Mouse (Mus musculus): ENCODE data around the gene Ccdc151. TPM values are rescaled to one million over a fixed set of nuclear protein-coding genes. Genes with fewer than 3 reads are reported as not detected.

Gene Ccdc151
- polyA plus RNA-seq, 1 experiment from 2014 or later = 3.8 TPM

- Histone ChIP-seq H3K4me3 (no peak overlapping the region), H3K27me3 (peaks cover 63% of the 10 kb centered on the region), H3K4me1 (peaks cover 24% of the 10 kb centered on the region), H3K9ac (replicated peaks) (no peak overlapping the region), H3K9me3 (no peaks in the 10 kb centered on the region), H3K27ac (replicated peaks) (no peak overlapping the region), H3K4me2 (replicated peaks) (no peak overlapping the region), H3K36me3 (no peaks in the 10 kb centered on the region)
- no peak for ATAC-seq (ENCODE audit: low FRiP score, low read depth)
- 84% methylated on average over 4 of the region's 4 CpGs for WGBS
Observed at GRCm38 (mm10) chr9:21992227-21992626, 10.2 kb downstream of the Ccdc151 start.

- peak within 1 kb of the TSS; percentile 49; the same call in 1 of the 2 replicates for H3K9ac ChIP-seq (replicated peaks)
- peak; percentile 39; the same call in 1 of the 2 replicates for ATAC-seq (ENCODE audit: low FRiP score, low read depth)
- peak within 1 kb of the TSS; percentile 41 for H3K4me3 ChIP-seq
- peak within 1 kb of the TSS; percentile 63 for H3K4me2 ChIP-seq (replicated peaks)
- H3K27ac ChIP-seq (replicated peaks) = no peak within 1 kb of the TSS
- H3K4me1 ChIP-seq = peaks cover 24% of the 10 kb centered on the region
- H3K27me3 ChIP-seq = peaks cover 87% of the 10 kb centered on the region
- no peaks in the 10 kb centered on the region for H3K9me3 ChIP-seq
- no peaks in the 10 kb centered on the region for H3K36me3 ChIP-seq
- 1% methylated on average over 42 of the region's 42 CpGs for WGBS
Observed at GRCm38 (mm10) chr9:21989230-21990110, 13.0 kb downstream of the Ccdc151 start, which contains the start of gene Rgl3. Gene Rgl3, minus strand, starts transcription at chr9:21989446.

GRCm38 (mm10) chr9:21988421-21989101, 13.9 kb downstream of the Ccdc151 start:
- peak; percentile 38 for ATAC-seq (ENCODE audit: low FRiP score, low read depth)
- peak overlapping the region; percentile 49; the same call in 1 of the 2 replicates for H3K9ac ChIP-seq (replicated peaks)
- no peaks in the 10 kb centered on the region for H3K36me3 ChIP-seq
- no peak overlapping the region for H3K27ac ChIP-seq (replicated peaks)
- H3K4me3 ChIP-seq = peak overlapping the region; percentile 41
- peaks cover 87% of the 10 kb centered on the region for H3K27me3 ChIP-seq
- H3K4me1 ChIP-seq = peaks cover 24% of the 10 kb centered on the region
- peak overlapping the region; percentile 63 for H3K4me2 ChIP-seq (replicated peaks)
- H3K9me3 ChIP-seq = no peaks in the 10 kb centered on the region
- WGBS = under 1% methylated on average over 32 of the region's 32 CpGs

GRCm38 (mm10) chr9:21987592-21988342, 14.7 kb downstream of the Ccdc151 start:
- Histone ChIP-seq H3K4me3 (peak overlapping the region; percentile 41), H3K9me3 (no peaks in the 10 kb centered on the region), H3K27me3 (peaks cover 79% of the 10 kb centered on the region), H3K4me2 (replicated peaks) (peak overlapping the region; percentile 63), H3K4me1 (peaks cover 24% of the 10 kb centered on the region), H3K36me3 (no peaks in the 10 kb centered on the region), H3K9ac (replicated peaks) (no peak overlapping the region), H3K27ac (replicated peaks) (no peak overlapping the region)
- WGBS = 9% methylated on average over 36 of the region's 36 CpGs
- no peak for ATAC-seq (ENCODE audit: low FRiP score, low read depth)

DNA sequence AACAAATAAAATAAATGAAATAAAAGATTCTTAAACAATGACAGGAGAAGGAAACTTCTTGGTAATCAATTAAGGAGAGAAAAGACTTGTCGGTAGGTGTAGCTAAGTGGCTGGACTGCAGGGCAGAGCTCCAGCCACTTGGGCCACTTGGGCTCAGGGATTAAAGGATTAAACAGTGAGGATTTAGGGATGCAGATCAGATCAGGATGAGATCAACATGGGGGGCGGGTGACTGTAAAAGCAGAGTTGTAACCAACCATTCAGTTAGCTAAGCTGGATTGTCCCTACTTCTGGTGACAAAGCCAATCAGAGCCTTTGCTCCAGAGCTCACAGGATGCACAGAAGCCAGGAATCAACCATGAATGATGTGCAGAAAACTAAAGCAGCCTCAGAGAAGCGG, 18.5 kb downstream of the Ccdc151 start:
- Histone ChIP-seq H3K27ac (replicated peaks) (no peak overlapping the region), H3K4me3 (no peak overlapping the region), H3K4me2 (replicated peaks) (no peak overlapping the region), H3K27me3 (peaks cover 40% of the 10 kb centered on the region), H3K36me3 (no peaks in the 10 kb centered on the region), H3K4me1 (peaks cover 13% of the 10 kb centered on the region), H3K9ac (replicated peaks) (no peak overlapping the region), H3K9me3 (no peaks in the 10 kb centered on the region)
- ATAC-seq (ENCODE audit: low FRiP score, low read depth) = no peak
- 2% methylated on average over 3 of the region's 3 CpGs for WGBS

GRCm38 (mm10) chr9:21978398-21979128, 23.9 kb downstream of the Ccdc151 start:
- WGBS = 92% methylated on average over 4 of the region's 4 CpGs
- no peaks in the 10 kb centered on the region for H3K27me3 ChIP-seq
- no peaks in the 10 kb centered on the region for H3K36me3 ChIP-seq
- no peaks in the 10 kb centered on the region for H3K9me3 ChIP-seq
- no peak for ATAC-seq (ENCODE audit: low FRiP score, low read depth)
- no peak overlapping the region for H3K27ac ChIP-seq (replicated peaks)
- no peak overlapping the region for H3K4me2 ChIP-seq (replicated peaks)
- H3K4me3 ChIP-seq = no peak overlapping the region
- no peaks in the 10 kb centered on the region for H3K4me1 ChIP-seq
- H3K9ac ChIP-seq (replicated peaks) = no peak overlapping the region

DNA sequence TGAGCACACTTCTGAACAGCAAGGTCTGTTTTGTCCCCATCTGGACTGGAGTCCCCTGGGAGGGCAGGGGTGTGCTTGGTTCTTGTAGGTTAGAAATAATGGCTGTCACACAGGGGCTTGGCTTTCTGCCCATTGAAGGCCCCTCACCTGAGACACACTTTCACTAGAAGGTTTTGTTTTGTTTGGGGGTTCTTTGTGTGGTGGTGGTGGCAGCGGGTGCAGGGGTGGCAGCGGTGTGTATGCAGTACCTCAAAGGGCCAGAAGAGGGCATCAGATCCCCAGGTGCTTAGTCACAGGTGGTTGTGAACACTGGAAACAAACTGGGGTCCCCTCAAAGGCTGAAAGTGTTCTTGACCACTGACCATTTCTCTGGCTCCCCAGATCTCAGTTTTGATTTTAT, 24.5 kb downstream of the Ccdc151 start:
- Histone ChIP-seq H3K9me3 (no peaks in the 10 kb centered on the region), H3K4me2 (replicated peaks) (no peak overlapping the region), H3K4me3 (no peak overlapping the region), H3K27ac (replicated peaks) (no peak overlapping the region), H3K36me3 (no peaks in the 10 kb centered on the region), H3K9ac (replicated peaks) (no peak overlapping the region), H3K27me3 (no peaks in the 10 kb centered on the region), H3K4me1 (no peaks in the 10 kb centered on the region)
- WGBS = 23% methylated on average over 2 of the region's 2 CpGs
- ATAC-seq (ENCODE audit: low FRiP score, low read depth) = no peak

DNA sequence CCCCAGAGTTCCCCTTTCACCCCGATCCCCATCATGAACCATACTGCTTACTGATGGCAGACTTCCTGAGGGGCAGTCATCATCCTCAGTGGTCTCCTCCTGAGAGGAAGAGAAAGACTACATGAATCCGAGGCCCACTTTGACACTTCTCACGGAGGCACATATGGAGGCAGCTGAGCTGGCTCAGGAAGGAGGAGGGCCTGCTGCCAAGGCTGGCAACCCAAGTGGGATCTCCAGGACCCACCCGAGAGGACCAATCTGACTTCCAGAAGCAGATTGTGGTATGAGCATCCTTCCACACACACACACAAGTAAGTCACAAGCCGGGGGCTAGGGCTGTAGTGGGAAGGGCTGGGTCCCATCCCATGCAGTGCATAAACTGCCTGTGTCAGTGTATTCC, 25.1 kb downstream of the Ccdc151 start:
- H3K9me3 ChIP-seq = no peaks in the 10 kb centered on the region
- WGBS = 91% methylated on average over 5 of the region's 5 CpGs
- no peaks in the 10 kb centered on the region for H3K27me3 ChIP-seq

DNA sequence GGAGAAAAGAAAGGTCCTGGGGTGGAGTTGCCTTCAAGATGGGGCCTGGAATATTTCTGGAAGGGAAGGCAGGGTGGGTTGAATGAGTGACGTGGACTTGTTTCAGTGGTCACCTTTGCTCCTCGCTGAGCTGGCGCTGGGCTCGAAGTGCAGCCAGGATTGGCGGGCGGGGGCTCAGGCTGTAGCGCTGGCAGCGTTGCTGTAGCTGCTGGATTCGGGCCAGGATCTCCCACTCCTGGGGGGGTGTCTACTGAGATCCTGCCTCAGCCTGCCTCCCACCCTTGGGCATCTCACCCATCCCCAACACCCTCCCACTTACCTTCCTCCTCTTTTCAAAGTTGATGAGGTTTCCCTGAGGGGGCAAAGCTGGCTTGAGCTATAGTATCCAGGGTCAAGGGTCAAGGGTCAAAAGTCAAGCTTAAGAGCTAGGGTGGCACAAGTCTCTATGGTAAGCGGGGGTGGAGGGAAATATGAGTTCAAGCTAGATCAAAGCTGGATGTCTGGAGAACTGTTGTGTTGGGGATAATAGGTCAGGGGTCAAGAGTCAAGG, 25.7 kb downstream of the Ccdc151 start:
- H3K36me3 ChIP-seq = no peaks in the 10 kb centered on the region
- 86% methylated on average over 10 of the region's 10 CpGs for WGBS

More for the DNA sequence above, 25.1 kb downstream of the Ccdc151 start:
- Histone ChIP-seq H3K4me3 (no peak overlapping the region), H3K36me3 (no peaks in the 10 kb centered on the region), H3K27ac (replicated peaks) (no peak overlapping the region), H3K9ac (replicated peaks) (no peak overlapping the region), H3K4me2 (replicated peaks) (no peak overlapping the region), H3K4me1 (no peaks in the 10 kb centered on the region)
- no peak for ATAC-seq (ENCODE audit: low FRiP score, low read depth)

DNA sequence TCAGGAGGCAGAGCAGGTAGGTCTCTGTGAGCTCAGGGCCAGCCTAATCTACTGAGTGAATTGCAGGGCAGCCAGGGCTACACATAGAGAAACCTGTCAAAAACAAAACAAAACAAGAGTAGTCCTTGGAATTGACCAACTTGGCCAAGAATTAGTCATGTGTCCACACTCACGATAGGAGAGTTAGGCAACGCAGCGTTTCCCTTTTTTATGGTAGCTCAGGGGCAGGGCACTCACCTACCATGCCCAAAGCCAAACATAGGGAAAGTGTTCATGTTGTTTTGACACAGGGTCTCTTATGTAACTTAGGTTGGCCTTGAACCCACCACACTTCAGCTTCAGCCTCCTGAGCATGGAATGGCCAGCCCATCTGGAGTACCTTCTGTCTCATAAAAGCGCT, 33.1 kb downstream of the Ccdc151 start:
- Histone ChIP-seq H3K9me3 (no peaks in the 10 kb centered on the region), H3K27ac (replicated peaks) (no peak overlapping the region), H3K4me3 (no peak overlapping the region), H3K4me2 (replicated peaks) (no peak overlapping the region), H3K4me1 (no peaks in the 10 kb centered on the region), H3K9ac (replicated peaks) (no peak overlapping the region), H3K36me3 (no peaks in the 10 kb centered on the region), H3K27me3 (0 out of 2 replicates have a peak, but pooled peaks cover 4% of the 10 kb centered on the region)
- ATAC-seq (ENCODE audit: low FRiP score, low read depth) = no peak
- WGBS = 95% methylated on average over 4 of the region's 4 CpGs

More for the DNA sequence above, 25.7 kb downstream of the Ccdc151 start:
- Histone ChIP-seq H3K4me2 (replicated peaks) (no peak overlapping the region), H3K4me1 (no peaks in the 10 kb centered on the region), H3K9me3 (no peaks in the 10 kb centered on the region), H3K9ac (replicated peaks) (no peak overlapping the region), H3K27ac (replicated peaks) (no peak overlapping the region), H3K4me3 (no peak overlapping the region), H3K27me3 (no peaks in the 10 kb centered on the region)
- no peak for ATAC-seq (ENCODE audit: low FRiP score, low read depth)

DNA sequence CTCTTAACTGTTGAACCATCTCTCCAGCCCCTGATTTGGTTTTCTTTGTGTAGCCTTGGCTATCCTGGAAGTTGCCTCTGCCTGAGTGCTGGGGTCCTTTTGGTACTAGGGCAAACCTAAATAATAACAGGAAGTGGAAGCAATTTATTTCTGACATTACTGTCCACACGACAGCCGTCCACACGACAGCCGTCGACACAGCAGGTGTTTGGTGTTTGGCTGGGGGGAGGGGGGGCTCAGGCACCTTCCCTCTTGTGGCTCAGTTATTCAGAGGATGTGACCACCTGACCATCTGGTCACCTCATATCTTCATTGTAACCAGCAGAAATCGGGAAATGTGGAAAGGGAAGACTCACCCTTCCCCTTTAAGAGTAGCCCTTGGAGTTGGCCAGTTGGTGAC, 33.6 kb downstream of the Ccdc151 start:
- 87% methylated on average over 6 of the region's 6 CpGs for WGBS
- no peak for ATAC-seq (ENCODE audit: low FRiP score, low read depth)
- no peak overlapping the region for H3K9ac ChIP-seq (replicated peaks)

More for the DNA sequence above, 33.6 kb downstream of the Ccdc151 start:
- Histone ChIP-seq H3K4me2 (replicated peaks) (no peak overlapping the region), H3K9me3 (no peaks in the 10 kb centered on the region), H3K27me3 (peaks cover 8% of the 10 kb centered on the region), H3K4me3 (no peak overlapping the region), H3K36me3 (no peaks in the 10 kb centered on the region), H3K27ac (replicated peaks) (no peak overlapping the region), H3K4me1 (no peaks in the 10 kb centered on the region)
